21 mouse cellular contexts compared by ENCODE assay signal in the genomic region with DNA sequence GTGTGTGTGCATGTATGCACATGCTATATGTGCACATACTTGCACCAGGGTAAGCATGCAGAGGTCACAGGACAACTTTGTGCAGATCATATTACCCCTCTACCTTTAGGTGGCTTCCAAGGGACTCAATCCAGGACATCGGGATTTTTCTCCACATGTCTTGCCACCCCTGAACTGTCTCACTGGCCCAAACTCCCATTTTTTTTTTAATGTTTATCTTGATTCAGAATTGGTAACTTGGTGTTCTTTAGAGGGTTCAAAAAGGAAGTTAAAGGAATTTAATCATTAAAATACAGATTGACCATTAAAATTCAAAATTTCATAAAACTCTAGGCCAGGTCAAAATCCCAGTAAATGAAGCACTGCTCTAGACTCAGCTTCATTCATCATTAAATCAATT. TPM values are rescaled to one million over a fixed set of nuclear protein-coding genes. Genes with fewer than 3 reads are reported as not detected.
DNase-seq lines count a peak whose midpoint lies in the region; ATAC-seq and TF ChIP-seq lines count a peak whose summit lies in the region.
"Had no signal": no experiment of that assay in that cellular context is flagged by ENCODE, and none has a peak within 500 bp of the region (broad histone marks: within the 10 kb centered on the region; RNA-seq: fewer than 3 reads in every experiment).

No protein-coding gene starts in this region.

- intact Hi-C loops in heart, adult 2 months (cut with DNase I) = no loop called here

- TF ChIP-seq POLR2A in heart, adult 2 months (IDR thresholded peaks at IDR 0.05; ENCODE audit: insufficient read depth, low read depth, low read length) = no peak
- TF ChIP-seq POLR2A in kidney, adult 2 months (IDR thresholded peaks at IDR 0.05; ENCODE audit: low read depth, low read length) = no peak

- no peak overlapping the region for H3K27ac ChIP-seq in heart, adult 2 months
- no peak overlapping the region for H3K27ac ChIP-seq in kidney, adult 2 months (ENCODE audit: insufficient read depth, low read depth, low read length)
- H3K27ac ChIP-seq in kidney, embryonic 14.5 days (ENCODE audit: low read depth, low read length) = no peak overlapping the region

- H3K27me3 ChIP-seq in heart, adult 2 months (ENCODE audit: control insufficient read depth, insufficient read depth, low read length) = no peaks in the 10 kb centered on the region
- no peaks in the 10 kb centered on the region for H3K27me3 ChIP-seq in kidney, adult 2 months (replicated peaks; ENCODE audit: control insufficient read depth, insufficient read depth, low read length)
- H3K27me3 ChIP-seq in kidney, embryonic 14.5 days (ENCODE audit: control insufficient read depth, insufficient read depth, low read length) = no peaks in the 10 kb centered on the region
- H3K27me3 ChIP-seq: CH12.LX had no signal

- H3K36me3 ChIP-seq in heart, adult 2 months (ENCODE audit: control insufficient read depth, insufficient read depth, low read length) = no peaks in the 10 kb centered on the region
- H3K36me3 ChIP-seq in kidney, adult 2 months (ENCODE audit: control insufficient read depth, insufficient read depth, low read length) = no peaks in the 10 kb centered on the region
- no peaks in the 10 kb centered on the region for H3K36me3 ChIP-seq in kidney, embryonic 14.5 days (ENCODE audit: control insufficient read depth, insufficient read depth, low read length)
- H3K36me3 ChIP-seq: G1E had no signal

- no peak for ATAC-seq in kidney, embryonic 14.5 days (ENCODE audit: low FRiP score, low TSS enrichment)
- ATAC-seq: activated CD4-positive, CD25-positive, alpha-beta regulatory T cell, adult 4 months; CD4-positive, CD25-positive, alpha-beta regulatory T cell, adult 4 months; Patski had no signal

- no peak overlapping the region for H3K4me2 ChIP-seq in kidney, embryonic 14.5 days (replicated peaks; ENCODE audit: low read depth, low read length)

- TF ChIP-seq EP300 in heart, adult 2 months (IDR thresholded peaks at IDR 0.05; ENCODE audit: insufficient read depth, low read depth, low read length) = no peak

- WGBS in heart, adult 2 months = 93% methylated on average over 1 of the region's 1 CpGs
- WGBS in kidney, adult 2 months = 62% methylated on average over 1 of the region's 1 CpGs
- 88% methylated on average over 1 of the region's 1 CpGs for WGBS in kidney, embryonic 14.5 days

- H3K79me2 ChIP-seq in heart, adult 2 months (replicated peaks; ENCODE audit: control insufficient read depth, insufficient read depth, low read length) = no peaks in the 10 kb centered on the region

- TF ChIP-seq CTCF in heart, adult 2 months (IDR thresholded peaks at IDR 0.05) = no peak
- no peak for TF ChIP-seq CTCF in kidney, adult 2 months (conservative IDR thresholded peaks at IDR 0.05; ENCODE audit: insufficient read depth, insufficient read length, low read depth, low read length)

- peak; percentile 9 for DNase-seq in heart, adult 11 months
- DNase-seq in heart, adult 2 months = no peak
- peak; percentile 54 for DNase-seq in kidney, adult 2 months
- peak; percentile 66 for DNase-seq in kidney, adult 9 months
- DNase-seq in kidney, postnatal 36 days = no peak
- DNase-seq: adrenal gland, adult 2 months; adrenal gland, adult 8-10 months; adrenal gland, postnatal 10 days; adrenal gland, postnatal 14 days; adrenal gland, postnatal 25 days; adrenal gland, postnatal 36 days; B cell, adult 2 months; cerebellum, adult 11 months; cerebellum, adult 11-12 months; cerebellum, adult 18-20 months had no signal

- H3K9ac ChIP-seq in heart, adult 2 months (ENCODE audit: low read depth, low read length) = no peak overlapping the region
- H3K9ac ChIP-seq in kidney, embryonic 14.5 days (ENCODE audit: low read depth, low read length) = no peak overlapping the region

- H3K4me1 ChIP-seq in heart, adult 2 months (ENCODE audit: control insufficient read depth, insufficient read depth, low read length) = no peaks in the 10 kb centered on the region
- H3K4me1 ChIP-seq in kidney, adult 2 months (ENCODE audit: control insufficient read depth, insufficient read depth, low read length) = peaks cover 12% of the 10 kb centered on the region
- H3K4me1 ChIP-seq in kidney, embryonic 14.5 days (ENCODE audit: control insufficient read depth, insufficient read depth, low read length) = no peaks in the 10 kb centered on the region

- no peaks in the 10 kb centered on the region for H3K9me3 ChIP-seq in kidney, embryonic 14.5 days (ENCODE audit: control insufficient read depth, low read length)

- H3K4me3 ChIP-seq in heart, adult 2 months = no peak overlapping the region
- H3K4me3 ChIP-seq in kidney, adult 2 months (ENCODE audit: insufficient read depth, low read depth, low read length) = no peak overlapping the region
- no peak overlapping the region for H3K4me3 ChIP-seq in kidney, embryonic 14.5 days (ENCODE audit: low read length)

RNA-seq across cellular contexts. Expression of a gene that starts 35.4 kb away (rescaled TPM):
- total RNA-seq in heart, adult 2 months (2021) = 10 to 100 TPM; 65.7 to 72.1 TPM
- 24.3 and 54.1 TPM in 2 replicates for polyA plus RNA-seq in heart, adult 2 months (2012; rRNA removed)
- 34.3 and 45.6 TPM in 2 replicates for polyA plus RNA-seq in kidney, adult 2 months (2012; rRNA removed)
- polyA plus RNA-seq in kidney, embryonic 14.5 days (2014; fragmentation: Nextera tagmentation; extraction: Ambion mirVana) = 44.1 and 46.9 TPM in 2 replicates

Comparison
In these comparisons a context has a peak if more than half of its experiments do, and no peak if none do; other contexts are left out.
1. DNase-seq: peak in heart, adult 11 months (single experiment), kidney, adult 2 months (single experiment) and kidney, adult 9 months (single experiment); none in heart, adult 2 months (0 of 2) and kidney, postnatal 36 days (0 of 2).